Mouse (Mus musculus) layer of hippocampus, adult 2 months (tissue): ENCODE measurements around the gene Unc5c. TPM values are rescaled to one million over a fixed set of nuclear protein-coding genes. Genes with fewer than 3 reads are reported as not detected.

Experiments
- DNase-seq, 2 experiments: peaks; one replicate each; pipeline ENCODE4 v3.0.0; 2022; ENCODE audit warnings: low spot score in 2 of 2
- H3K27ac ChIP-seq: fragments of 200-600 bp; 2 replicates; pipeline ENCODE4 v1.8.1; 2022
- H3K4me3 ChIP-seq: fragments of 200-600 bp; 2 replicates; pipeline ENCODE4 v1.8.1; 2022; ENCODE audit warnings: mild to moderate bottlenecking
- CTCF ChIP-seq: fragments of 200-600 bp; conservative IDR thresholded peaks from 2 replicates; pipeline ENCODE4 v1.8.1; 2022; ENCODE audit warnings: antibody characterized with exemption, mild to moderate bottlenecking, moderate library complexity
- total RNA-seq, 2 experiments: library from RNA; stranded (reverse); gene quantifications; 2 replicates each; pipeline ENCODE4 v1.2.3; 2021

Unc5c gene
- total RNA-seq, 2 experiments from 2014 or later: 45.5 to 45.8 TPM

DNA sequence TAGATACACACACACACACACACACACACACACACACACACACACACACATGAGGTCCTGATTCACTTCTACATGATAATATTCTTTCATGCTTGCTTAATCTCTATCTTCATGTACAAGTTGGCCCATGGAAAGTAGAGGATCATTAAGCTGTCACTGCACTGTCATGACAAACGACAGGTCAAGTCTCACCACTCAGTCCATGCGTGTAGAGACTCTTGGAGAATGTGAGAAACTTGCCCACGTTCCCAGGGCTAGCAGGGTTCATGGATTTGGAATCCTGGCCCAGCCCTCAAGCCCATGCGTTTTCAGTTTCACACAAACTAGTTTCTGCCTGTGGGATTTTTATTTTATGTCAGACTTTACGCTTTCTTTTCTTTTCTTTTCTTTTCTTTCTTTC lies 71.8 kb downstream of the Unc5c start:
- TF ChIP-seq CTCF: no peak
- Histone ChIP-seq H3K4me3 (no peak overlapping the region), H3K27ac (no peak overlapping the region)
- DNase-seq: no peak

DNA sequence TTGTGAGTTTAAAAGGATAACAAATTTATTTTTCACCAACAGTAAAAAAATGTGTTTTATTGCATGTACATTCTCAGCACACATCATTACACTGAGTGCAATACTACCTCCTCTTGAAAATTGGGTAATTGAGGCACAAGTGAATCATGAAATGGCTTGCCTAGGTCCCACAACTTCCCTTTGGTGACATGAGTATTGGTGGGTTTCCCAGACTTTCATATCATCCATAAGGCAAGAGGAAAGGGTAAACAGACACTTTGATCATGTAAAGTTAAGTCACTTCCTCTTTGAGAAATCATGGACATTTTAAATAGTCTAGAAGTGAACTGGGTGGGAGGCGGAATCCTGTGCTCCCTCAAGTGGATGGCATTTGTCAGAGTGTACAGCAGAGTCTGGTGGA lies 73.1 kb downstream of the Unc5c start:
- H3K27ac ChIP-seq: no peak overlapping the region
- H3K4me3 ChIP-seq: no peak overlapping the region
- no peak for DNase-seq
- no peak for TF ChIP-seq CTCF

DNA sequence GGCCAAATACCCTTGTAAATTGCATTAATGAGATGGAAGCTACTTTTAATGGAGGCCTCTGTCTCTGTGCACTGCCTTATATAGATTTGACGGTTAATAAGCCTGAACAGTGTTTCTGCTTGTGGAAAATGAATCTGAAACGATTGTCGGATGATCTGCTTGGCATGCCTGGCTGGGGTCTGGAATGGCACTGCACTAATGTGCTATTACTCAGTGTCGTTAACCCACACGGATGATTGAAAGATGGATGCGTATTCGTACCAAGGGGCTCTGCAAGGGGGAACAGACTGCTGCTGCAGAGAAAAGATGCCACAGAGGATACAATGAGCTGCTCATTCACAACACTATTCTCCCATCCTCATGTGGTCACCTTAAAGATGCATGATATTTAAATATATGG lies 75.7 kb downstream of the Unc5c start:
- Histone ChIP-seq H3K4me3 (no peak overlapping the region), H3K27ac (no peak overlapping the region)
- no peak for DNase-seq
- TF ChIP-seq CTCF: no peak

DNA sequence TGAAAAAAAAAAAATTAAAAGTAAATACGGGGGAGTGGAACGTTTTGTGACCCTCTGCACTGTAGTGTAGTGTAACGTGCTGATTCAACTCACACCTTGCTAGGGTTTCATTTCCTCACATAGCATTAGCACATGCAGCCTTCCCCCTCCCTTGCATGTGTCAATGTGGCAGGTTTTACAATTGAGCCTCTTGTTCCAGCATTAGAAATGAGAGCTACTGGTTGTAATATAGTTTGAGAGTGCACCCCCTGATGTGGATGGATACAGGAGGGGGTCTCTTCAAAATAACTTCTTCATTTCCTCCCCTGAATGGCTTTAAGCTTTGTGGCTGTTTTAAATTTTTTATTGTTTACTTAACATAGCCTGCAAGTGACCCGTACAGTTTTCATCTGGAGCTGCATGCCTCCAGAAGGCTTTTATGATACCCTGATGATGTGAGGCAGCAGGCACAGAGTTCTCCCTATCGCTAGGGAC lies 82.4 kb downstream of the Unc5c start:
- no peak overlapping the region for H3K27ac ChIP-seq
- TF ChIP-seq CTCF: no peak
- no peak overlapping the region for H3K4me3 ChIP-seq
- no peak for DNase-seq

DNA sequence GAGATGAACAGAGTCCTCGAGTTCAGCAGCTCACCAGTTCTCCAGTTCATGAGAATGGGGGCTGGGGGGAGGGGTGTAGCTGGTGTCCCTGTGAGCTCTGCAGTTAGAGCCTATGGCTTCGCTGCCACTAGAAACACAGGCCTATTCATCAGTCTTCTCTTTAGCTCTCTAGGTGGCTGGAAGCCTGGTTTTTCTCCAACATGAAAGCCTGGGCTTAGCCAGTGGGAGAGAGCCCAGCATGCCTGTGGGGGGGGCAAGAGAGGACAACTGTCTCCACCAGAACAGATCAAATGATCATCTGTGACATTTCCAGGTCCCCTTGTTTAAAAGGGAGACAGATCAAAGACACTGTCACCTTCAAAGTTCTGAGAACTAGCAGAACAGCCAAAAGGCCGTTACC lies 84.6 kb downstream of the Unc5c start:
- no peak for DNase-seq
- TF ChIP-seq CTCF: no peak

DNA sequence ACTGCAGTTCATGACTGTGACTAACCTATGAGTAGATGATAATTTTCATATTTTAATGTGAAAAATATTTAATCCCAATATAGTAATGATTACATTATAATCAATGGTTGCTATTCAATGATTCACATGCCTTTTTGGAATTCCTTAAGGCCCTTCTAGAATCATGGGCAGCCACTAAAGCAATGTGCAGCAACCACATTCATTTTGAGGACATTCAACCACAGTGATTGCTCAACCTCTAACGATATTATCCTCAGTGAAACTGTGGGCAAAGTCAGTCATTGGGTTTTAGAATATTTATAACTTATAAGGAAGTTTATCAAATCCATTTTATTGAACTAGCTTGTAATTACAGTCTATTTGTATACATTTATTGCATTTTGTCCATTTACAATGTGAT lies 87.9 kb downstream of the Unc5c start:
- TF ChIP-seq CTCF: no peak

More for the DNA sequence above, 84.6 kb downstream of the Unc5c start:
- Histone ChIP-seq H3K4me3 (no peak overlapping the region), H3K27ac (peak overlapping the region; percentile 1; the same call in 1 of the 2 replicates)

DNA sequence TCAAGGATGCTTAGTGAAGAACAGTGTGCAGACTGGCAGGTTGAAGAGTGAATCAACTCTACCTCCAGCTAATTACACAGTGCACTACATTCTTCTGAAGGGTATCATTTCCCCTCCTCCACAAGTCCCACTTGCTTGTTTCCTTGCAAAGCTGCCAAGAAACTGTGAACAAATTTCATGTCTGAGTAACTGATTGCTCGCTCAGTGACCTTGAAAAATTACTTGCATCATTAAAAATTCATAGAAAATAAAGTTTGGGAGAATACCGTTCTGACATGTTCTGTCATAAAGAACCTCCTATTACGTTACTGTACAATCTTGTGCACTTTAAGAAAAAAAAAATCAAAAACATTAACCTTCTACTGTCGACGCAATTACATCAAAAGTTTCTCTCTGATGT lies 92.1 kb downstream of the Unc5c start:
- H3K4me3 ChIP-seq: no peak overlapping the region
- H3K27ac ChIP-seq: no peak overlapping the region
- DNase-seq: no peak
- TF ChIP-seq CTCF: no peak

More for the DNA sequence above, 87.9 kb downstream of the Unc5c start:
- Histone ChIP-seq H3K27ac (no peak overlapping the region), H3K4me3 (no peak overlapping the region)
- DNase-seq: no peak

DNA sequence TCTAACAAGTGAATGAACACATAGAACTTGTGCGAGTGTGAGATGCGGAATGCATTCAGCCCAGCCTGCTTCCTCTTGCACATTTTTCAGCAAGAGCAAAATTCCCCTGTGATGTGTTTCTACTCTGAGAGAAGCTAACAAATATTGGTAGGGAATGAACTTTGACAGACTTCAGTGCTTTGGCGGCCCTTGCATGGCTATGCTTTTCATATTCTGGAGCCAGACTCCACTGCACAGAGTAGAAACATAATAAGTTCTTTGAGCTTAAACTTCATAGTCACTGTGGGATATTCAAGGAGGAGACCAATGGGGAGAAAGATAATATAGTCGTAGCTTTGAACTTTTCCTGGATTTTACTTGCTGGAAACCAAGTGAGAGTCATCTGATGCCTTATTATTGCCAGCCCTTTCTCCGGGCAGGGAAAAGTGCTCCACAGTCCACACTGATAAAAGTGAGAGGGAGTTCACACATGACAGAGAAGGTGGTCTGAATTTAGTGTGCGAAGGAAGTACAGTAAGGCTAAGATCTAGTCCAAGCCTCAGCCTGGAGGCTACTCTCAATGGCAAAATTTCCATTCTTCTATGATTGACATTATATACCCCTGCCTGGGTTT lies 110.2 kb downstream of the Unc5c start:
- DNase-seq: no peak
- Histone ChIP-seq H3K27ac (no peak overlapping the region), H3K4me3 (no peak overlapping the region)
- TF ChIP-seq CTCF: no peak

DNA sequence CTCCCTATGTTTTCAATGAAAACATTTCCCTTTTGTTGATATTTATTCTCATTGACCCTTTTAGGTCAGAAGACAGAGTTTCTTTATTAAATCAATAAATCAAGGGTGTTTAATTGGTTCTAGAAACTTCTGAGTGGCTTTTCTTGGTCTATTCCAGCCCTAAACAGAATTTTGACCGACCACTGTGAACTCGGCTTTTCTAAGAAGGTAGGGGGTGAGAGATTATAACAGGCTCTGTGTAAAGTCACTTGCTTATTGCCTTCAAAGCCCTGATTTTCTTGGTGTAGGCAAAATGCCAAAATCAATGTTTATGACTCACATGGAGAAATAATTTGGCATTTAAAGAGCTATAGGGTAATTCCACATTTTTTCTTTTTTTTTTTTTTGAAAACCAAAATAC lies 112.4 kb downstream of the Unc5c start:
- Histone ChIP-seq H3K4me3 (no peak overlapping the region), H3K27ac (no peak overlapping the region)
- DNase-seq: no peak
- no peak for TF ChIP-seq CTCF

DNA sequence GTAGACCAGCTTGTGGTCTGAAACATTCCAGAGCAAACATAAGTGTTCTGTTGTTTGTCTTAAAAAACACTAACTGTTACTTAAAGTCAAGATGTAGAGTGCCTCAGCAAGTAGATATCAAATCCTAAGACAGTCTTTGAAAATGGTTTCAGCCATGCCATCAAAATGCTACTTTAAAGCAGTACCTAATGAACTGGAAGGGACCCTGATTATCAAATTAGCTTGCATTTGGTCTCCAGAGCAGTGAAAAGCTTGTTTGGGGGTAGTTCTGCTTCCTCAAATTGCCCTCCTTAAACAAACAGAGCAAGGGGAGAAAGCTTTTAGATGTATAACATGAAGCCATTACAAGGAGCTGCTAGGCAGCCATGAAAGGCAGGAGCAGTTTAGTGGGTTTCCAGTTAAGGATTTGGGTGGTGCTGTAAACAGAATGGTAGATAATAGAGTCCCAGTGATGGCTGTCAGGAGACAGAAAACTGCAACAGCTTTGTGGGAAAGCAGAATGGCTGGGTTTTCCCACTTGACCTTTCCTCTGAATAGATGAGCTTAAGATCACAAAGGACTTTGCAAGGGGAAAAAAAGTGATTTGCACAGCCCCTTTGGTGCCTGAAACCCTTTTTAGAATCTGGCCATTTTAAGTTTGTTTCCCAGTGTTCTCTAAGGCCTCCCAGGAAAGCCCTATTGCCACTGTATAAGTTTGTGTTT lies 116.3 kb downstream of the Unc5c start:
- no peak overlapping the region for H3K27ac ChIP-seq
- DNase-seq: no peak

DNA sequence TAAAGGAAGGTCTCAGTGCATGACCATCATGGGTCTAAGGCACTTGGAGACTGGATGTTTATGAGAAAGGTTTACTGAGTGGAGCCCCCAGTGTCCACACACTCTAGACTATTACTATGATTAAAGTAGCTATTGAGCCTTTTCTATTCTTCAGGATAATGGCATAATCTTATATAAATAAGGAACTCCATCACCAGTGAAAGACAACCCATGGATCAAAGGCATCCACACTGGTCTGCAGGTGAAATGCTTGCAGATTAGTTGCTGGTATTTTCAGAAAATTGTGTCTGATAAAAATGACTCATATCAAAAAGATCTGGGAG lies 116.8 kb downstream of the Unc5c start:
- Histone ChIP-seq H3K27ac (no peak overlapping the region), H3K4me3 (no peak overlapping the region)
- no peak for DNase-seq
- no peak for TF ChIP-seq CTCF

More for the DNA sequence above, 116.3 kb downstream of the Unc5c start:
- TF ChIP-seq CTCF: no peak
- H3K4me3 ChIP-seq: no peak overlapping the region

DNA sequence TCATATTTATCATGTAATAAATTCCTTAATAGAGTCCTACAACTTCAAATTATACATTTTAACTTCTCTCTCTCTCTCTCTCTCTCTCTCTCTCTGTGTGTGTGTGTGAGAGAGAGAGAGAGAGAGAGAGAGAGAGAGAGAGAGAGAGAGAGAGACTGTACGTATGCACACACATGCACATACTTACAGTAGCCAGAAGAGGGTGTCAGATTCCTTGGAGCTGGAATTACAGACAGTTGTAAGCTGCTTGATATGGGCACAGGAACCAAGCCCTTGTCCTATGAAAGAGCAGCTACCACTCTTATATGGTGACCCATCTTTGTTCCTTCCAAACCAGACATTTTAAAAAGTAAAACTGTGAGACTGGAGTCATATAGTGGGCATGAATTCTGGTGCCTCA lies 118.2 kb downstream of the Unc5c start:
- Histone ChIP-seq H3K4me3 (no peak overlapping the region), H3K27ac (no peak overlapping the region)
- no peak for DNase-seq
- TF ChIP-seq CTCF: no peak

DNA sequence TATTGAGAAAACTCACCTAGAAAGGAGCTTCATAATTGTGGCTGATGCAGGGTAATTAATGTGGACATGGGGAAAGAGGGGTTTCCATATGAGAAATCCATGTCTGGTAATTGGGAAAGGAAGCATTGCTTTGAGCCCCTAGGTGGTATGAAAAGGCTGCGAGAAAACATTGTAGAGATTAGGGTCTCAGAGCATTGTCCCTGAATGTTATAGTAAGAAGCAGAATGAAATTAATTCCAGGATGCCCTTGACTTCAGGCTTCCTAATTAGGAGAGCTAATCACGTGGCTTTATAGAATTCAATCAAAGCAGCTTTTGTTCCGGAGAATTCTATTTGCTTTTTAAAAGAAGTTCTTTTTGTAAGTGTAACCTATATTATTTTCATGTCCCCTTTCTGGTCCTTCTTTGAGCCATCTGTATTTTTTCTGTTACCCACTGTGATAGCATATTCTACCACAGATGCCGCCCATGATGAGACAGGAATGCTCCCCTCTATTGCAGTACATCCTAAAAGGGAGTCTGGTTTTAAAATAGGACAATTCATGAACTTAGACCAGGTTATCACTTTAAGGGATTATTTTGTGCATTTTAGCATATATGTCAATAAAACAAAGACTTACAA lies 124.5 kb downstream of the Unc5c start:
- TF ChIP-seq CTCF: no peak
- Histone ChIP-seq H3K27ac (peak overlapping the region; percentile 15; the same call in 1 of the 2 replicates), H3K4me3 (no peak overlapping the region)
- DNase-seq: no peak

DNA sequence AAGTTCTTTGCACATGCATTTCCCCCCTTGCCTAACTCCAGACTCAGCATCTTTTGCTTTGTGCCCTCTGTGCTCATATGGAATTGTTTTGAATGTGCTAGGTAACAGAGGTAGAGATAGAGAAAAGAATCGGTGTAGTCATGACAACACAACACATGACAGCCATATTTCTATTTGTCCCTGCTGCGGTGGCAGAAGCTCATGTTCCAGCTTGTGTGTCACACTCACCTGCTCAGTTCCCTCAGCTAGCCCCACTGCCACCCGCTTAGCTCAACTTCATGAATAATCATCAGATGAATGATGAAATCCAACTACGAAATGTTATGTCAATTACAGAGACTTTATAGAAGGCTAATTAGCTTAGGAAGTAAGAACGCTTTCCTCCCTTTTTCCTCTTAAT lies 128.2 kb downstream of the Unc5c start:
- Histone ChIP-seq H3K27ac (peak overlapping the region; percentile 73), H3K4me3 (no peak overlapping the region)
- DNase-seq: peak in 1 of 2 experiments; percentile 44
- TF ChIP-seq CTCF: no peak
